ENCODE assay signal across 15 mouse cellular contexts in genomic region chr1:165288165-165288564, GRCm38 (mm10). TPM values are rescaled to one million over a fixed set of nuclear protein-coding genes. Genes with fewer than 3 reads are reported as not detected.
DNase-seq lines count a peak whose midpoint lies in the region.
"Had no signal": no experiment of that assay in that cellular context is flagged by ENCODE, and none has a peak within 500 bp of the region (broad histone marks: within the 10 kb centered on the region; RNA-seq: fewer than 3 reads in every experiment).

No protein-coding gene starts in this region.

- peak; percentile 49 for DNase-seq in layer of hippocampus, adult 11-12 months (ENCODE audit: low spot score)
- DNase-seq in layer of hippocampus, postnatal 25 days (ENCODE audit: extremely low spot score in 1 of 2, low spot score in 1 of 2): no peak
- DNase-seq in layer of hippocampus, adult 8-10 months (ENCODE audit: low spot score in 2 of 2): peak; percentile 53 to 54
- no peak for DNase-seq in layer of hippocampus, postnatal 10 days (ENCODE audit: low spot score in 2 of 2)
- DNase-seq in gastrocnemius, postnatal 10 days: no peak
- DNase-seq: adrenal gland, adult 2 months; adrenal gland, postnatal 10 days; adrenal gland, postnatal 25 days; cerebellum, adult 11 months; cerebellum, adult 18-20 months; cerebellum, adult 8-10 months; cerebellum, adult 9-11 months; cerebellum, postnatal 14 days; cerebellum, postnatal 36 days; embryo, embryonic 11 days had no signal

RNA-seq across cellular contexts. Expression of gene Gpr161, which starts 7.4 kb away (rescaled TPM):
- 10 to 100 TPM; 64.5 to 75.6 TPM for total RNA-seq in layer of hippocampus, postnatal 25 days (2021)
- 10 to 100 TPM; 48.2 to 76.2 (median 62.3) TPM for total RNA-seq in layer of hippocampus, adult 8-10 months (2022)
- total RNA-seq in layer of hippocampus, postnatal 10 days (2021): 10 to 100 TPM; 49.1 to 50.3 TPM
- total RNA-seq in gastrocnemius, postnatal 10 days (2021): 1 to 10 TPM; 3.9 to 4.2 TPM

RNA-seq across cellular contexts. Expression of gene Tiprl, which starts 51.4 kb away (rescaled TPM):
- 10 to 100 TPM; 62.1 to 65.4 TPM for total RNA-seq in layer of hippocampus, postnatal 25 days (2021)
- total RNA-seq in layer of hippocampus, adult 8-10 months (2022): 10 to 100 TPM; 59.9 to 71.1 (median 65.2) TPM
- total RNA-seq in layer of hippocampus, postnatal 10 days (2021): 10 to 100 TPM; 74.4 to 78.0 TPM
- total RNA-seq in gastrocnemius, postnatal 10 days (2021): 10 to 100 TPM; 26.4 to 30.0 TPM

Comparison
In these comparisons a context has a peak if more than half of its experiments do, and no peak if none do; other contexts are left out.
1. DNase-seq: peak in layer of hippocampus, adult 11-12 months (single experiment) and layer of hippocampus, adult 8-10 months (2 of 2); none in layer of hippocampus, postnatal 25 days (0 of 2), layer of hippocampus, postnatal 10 days (0 of 2) and gastrocnemius, postnatal 10 days (single experiment).
2. RNA of gene Gpr161, which starts 7.4 kb away (total RNA-seq): 64.5 to 75.6 TPM in layer of hippocampus, postnatal 25 days, 48.2 to 76.2 TPM in layer of hippocampus, adult 8-10 months and 49.1 to 50.3 TPM in layer of hippocampus, postnatal 10 days; 3.9 to 4.2 TPM in gastrocnemius, postnatal 10 days; every median in the first group is over 4 times any median in the second.